Mouse (Mus musculus): Measurements from ENCODE around the gene Fezf1. TPM values are rescaled to one million over a fixed set of nuclear protein-coding genes. Genes with fewer than 3 reads are reported as not detected.

Fezf1 gene
- total and polyA plus RNA-seq, 2 experiments: not detected

DNA sequence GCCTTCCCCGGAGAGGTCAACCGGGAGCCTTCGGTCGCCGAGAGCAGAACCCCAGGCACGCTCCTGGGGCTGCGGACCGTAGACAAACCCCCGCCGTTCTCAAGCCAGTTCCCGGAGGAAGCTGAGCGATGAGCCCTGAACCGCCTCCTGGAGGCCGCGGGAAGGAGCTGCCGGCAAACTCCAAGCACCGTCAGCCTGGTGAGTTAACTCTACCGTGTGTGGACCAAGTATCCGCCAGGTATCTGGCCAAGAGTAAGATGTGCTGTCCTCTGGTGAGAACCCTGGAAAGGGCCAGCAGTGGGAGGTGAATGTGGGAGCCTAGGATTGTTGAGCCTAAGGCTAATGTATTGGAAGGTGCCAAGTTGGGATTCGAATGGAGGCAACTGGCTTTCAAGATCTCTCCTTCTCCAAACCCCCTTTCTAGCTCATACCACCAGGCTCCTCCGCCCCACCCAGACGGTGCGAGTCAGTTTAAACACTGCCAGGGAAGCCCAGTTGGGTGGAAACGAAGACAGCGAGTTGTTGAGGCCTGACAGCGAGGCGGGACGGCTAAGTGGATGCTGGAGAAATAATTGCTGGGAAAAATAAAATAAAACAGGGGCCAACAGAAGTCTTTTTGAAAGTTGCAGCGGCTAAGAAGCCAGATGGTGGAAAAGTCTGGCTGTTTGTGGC is 1.6 kb upstream of the Fezf1 start:
- no peaks in the 10 kb centered on the region for H3K79me2 ChIP-seq (ENCODE audit: control insufficient read depth, insufficient read depth, low read length)
- no peak for DNase-seq (ENCODE audit: extremely low read depth, low read depth, low spot score)
- 3% methylated on average over 29 of the region's 29 CpGs for WGBS
- no peaks in the 10 kb centered on the region for H3K36me3 ChIP-seq (ENCODE audit: control insufficient read depth, insufficient read depth, low read length)
- H3K9ac ChIP-seq (ENCODE audit: low read depth, low read length): no peak overlapping the region
- no peak overlapping the region for H3K4me3 ChIP-seq (ENCODE audit: insufficient read depth, low read depth, low read length)
- H3K27ac ChIP-seq (replicated peaks; ENCODE audit: insufficient read depth, low read depth, low read length): no peak overlapping the region
- H3K27me3 ChIP-seq (ENCODE audit: control insufficient read depth, insufficient read depth, low read length): peaks cover 43% of the 10 kb centered on the region
- H3K4me1 ChIP-seq (ENCODE audit: control insufficient read depth, insufficient read depth, low read length): no peaks in the 10 kb centered on the region; the same call in 1 of the 2 replicates
- TF ChIP-seq POLR2A (IDR thresholded peaks at IDR 0.05; ENCODE audit: extremely low read depth, insufficient read depth, low read length) (no peak), CTCF (IDR thresholded peaks at IDR 0.05; ENCODE audit: low read depth, low read length) (no peak)

DNA sequence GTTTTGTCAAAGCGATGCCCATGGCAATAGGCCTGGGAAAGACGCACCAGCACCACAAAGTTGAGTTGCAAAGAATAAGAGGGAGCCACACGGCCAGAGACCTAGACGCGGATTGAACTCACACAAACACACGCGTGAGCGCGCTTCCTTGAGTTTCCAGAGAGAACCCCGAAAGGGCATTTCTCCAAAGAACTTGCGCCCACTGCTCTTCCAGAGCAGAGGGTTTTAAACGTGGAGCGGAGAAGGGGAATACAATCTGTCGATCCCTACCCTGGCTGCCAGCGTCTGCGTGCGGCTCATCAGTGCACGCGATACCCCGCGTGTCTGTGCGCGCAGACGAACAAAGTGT is 865 bp upstream of the Fezf1 start:
- no peaks in the 10 kb centered on the region; the same call in 1 of the 2 replicates for H3K4me1 ChIP-seq (ENCODE audit: control insufficient read depth, insufficient read depth, low read length)
- WGBS: 4% methylated on average over 24 of the region's 24 CpGs
- H3K27me3 ChIP-seq (ENCODE audit: control insufficient read depth, insufficient read depth, low read length): peaks cover 42% of the 10 kb centered on the region
- H3K79me2 ChIP-seq (ENCODE audit: control insufficient read depth, insufficient read depth, low read length): no peaks in the 10 kb centered on the region
- TF ChIP-seq POLR2A (IDR thresholded peaks at IDR 0.05; ENCODE audit: extremely low read depth, insufficient read depth, low read length) (no peak), CTCF (IDR thresholded peaks at IDR 0.05; ENCODE audit: low read depth, low read length) (no peak)
- DNase-seq (ENCODE audit: extremely low read depth, low read depth, low spot score): no peak
- no peak overlapping the region for H3K27ac ChIP-seq (replicated peaks; ENCODE audit: insufficient read depth, low read depth, low read length)
- H3K36me3 ChIP-seq (ENCODE audit: control insufficient read depth, insufficient read depth, low read length): no peaks in the 10 kb centered on the region
- H3K9ac ChIP-seq (ENCODE audit: low read depth, low read length): no peak overlapping the region
- no peak overlapping the region for H3K4me3 ChIP-seq (ENCODE audit: insufficient read depth, low read depth, low read length)

DNA sequence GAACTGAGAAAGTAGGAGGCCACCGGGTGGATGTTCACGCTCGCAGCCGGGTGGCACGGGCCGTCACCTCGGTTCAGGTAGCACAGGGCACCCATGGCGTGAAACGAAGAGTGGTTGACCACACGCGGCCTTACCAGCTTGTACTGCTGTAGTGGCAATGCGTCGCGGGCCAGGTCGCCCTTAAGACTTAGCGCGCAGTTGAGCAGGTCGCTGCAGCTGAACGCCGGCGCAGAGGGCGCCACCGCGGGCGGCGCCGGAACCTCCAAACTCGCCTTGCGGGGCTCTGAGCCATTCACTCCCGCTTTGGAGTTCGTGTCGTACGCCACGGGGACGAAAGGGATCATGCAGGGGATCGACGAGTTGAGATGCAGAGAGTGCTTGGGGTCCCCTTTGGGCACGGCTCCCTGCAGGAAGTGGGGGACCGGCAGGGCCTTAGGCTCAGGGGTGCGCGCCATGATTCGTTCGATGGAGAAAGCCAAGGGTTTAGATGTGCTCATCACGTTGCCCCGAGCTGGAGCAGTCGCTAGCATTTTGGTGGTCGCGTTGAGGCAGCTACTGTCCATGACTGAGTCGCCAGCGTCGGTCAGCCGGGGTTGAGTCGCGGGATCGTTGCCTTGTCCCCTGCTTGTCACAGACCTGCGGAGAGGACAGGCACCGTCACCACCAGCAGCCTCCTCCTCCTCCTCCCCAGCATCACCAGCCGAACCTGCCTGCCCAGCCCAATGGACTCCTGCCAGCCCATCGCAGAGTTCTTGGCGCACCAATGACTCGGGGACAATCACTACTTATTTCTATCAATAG is 450 bp downstream of the Fezf1 start:
- Histone ChIP-seq H3K79me2 (ENCODE audit: control insufficient read depth, insufficient read depth, low read length) (no peaks in the 10 kb centered on the region), H3K27me3 (ENCODE audit: control insufficient read depth, insufficient read depth, low read length) (peaks cover 39% of the 10 kb centered on the region), H3K9ac (ENCODE audit: low read depth, low read length) (no peak overlapping the region), H3K27ac (replicated peaks; ENCODE audit: insufficient read depth, low read depth, low read length) (no peak overlapping the region), H3K36me3 (ENCODE audit: control insufficient read depth, insufficient read depth, low read length) (no peaks in the 10 kb centered on the region), H3K4me3 (ENCODE audit: insufficient read depth, low read depth, low read length) (no peak overlapping the region), H3K4me1 (ENCODE audit: control insufficient read depth, insufficient read depth, low read length) (no peaks in the 10 kb centered on the region; the same call in 1 of the 2 replicates)
- DNase-seq (ENCODE audit: extremely low read depth, low read depth, low spot score): no peak
- 3% methylated on average over 61 of the region's 61 CpGs for WGBS
- TF ChIP-seq POLR2A (IDR thresholded peaks at IDR 0.05; ENCODE audit: extremely low read depth, insufficient read depth, low read length) (no peak), CTCF (IDR thresholded peaks at IDR 0.05; ENCODE audit: low read depth, low read length) (no peak)

DNA sequence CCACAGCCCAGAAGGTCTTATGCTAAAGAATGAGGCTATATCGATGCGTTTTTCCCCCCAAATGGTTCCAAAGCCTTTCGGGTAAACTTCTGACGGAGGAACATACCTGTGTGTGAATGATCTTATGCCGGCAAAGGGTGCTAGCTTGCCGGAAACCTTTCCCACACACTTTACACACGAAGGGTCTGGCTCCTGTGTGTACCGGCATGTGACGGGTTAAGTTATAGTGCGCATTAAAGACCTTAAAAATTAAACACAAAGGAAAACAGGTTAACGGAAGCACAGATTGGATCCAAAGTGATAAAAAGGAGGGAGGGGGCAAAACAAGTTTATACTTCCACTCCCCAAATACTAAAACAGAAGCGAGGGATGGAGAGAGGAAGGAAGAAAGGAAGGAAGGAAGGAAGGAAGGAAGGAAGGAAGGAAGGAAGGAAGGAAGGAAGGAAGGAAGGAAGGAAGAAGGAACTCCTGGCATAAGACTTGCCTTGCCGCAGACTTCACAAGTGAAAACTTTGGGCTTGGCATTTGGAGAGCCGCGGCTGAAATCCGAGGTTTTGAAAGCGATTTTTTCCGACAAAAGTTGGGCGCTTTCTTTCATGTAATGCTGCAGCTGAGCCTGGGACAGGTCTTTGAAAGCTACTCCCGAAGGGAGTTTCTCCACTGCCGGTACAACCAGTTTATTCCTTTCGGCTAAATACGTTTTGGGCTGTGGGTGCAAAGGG is 1.2 kb downstream of the Fezf1 start:
- Histone ChIP-seq H3K36me3 (ENCODE audit: control insufficient read depth, insufficient read depth, low read length) (no peaks in the 10 kb centered on the region), H3K79me2 (ENCODE audit: control insufficient read depth, insufficient read depth, low read length) (no peaks in the 10 kb centered on the region), H3K4me1 (ENCODE audit: control insufficient read depth, insufficient read depth, low read length) (no peaks in the 10 kb centered on the region; the same call in 1 of the 2 replicates), H3K27ac (replicated peaks; ENCODE audit: insufficient read depth, low read depth, low read length) (no peak overlapping the region), H3K9ac (ENCODE audit: low read depth, low read length) (no peak overlapping the region), H3K4me3 (ENCODE audit: insufficient read depth, low read depth, low read length) (no peak overlapping the region), H3K27me3 (ENCODE audit: control insufficient read depth, insufficient read depth, low read length) (peaks cover 39% of the 10 kb centered on the region)
- no peak for DNase-seq (ENCODE audit: extremely low read depth, low read depth, low spot score)
- TF ChIP-seq CTCF (IDR thresholded peaks at IDR 0.05; ENCODE audit: low read depth, low read length): no peak
- TF ChIP-seq POLR2A (IDR thresholded peaks at IDR 0.05; ENCODE audit: extremely low read depth, insufficient read depth, low read length): no peak
- WGBS: 4% methylated on average over 23 of the region's 23 CpGs

DNA sequence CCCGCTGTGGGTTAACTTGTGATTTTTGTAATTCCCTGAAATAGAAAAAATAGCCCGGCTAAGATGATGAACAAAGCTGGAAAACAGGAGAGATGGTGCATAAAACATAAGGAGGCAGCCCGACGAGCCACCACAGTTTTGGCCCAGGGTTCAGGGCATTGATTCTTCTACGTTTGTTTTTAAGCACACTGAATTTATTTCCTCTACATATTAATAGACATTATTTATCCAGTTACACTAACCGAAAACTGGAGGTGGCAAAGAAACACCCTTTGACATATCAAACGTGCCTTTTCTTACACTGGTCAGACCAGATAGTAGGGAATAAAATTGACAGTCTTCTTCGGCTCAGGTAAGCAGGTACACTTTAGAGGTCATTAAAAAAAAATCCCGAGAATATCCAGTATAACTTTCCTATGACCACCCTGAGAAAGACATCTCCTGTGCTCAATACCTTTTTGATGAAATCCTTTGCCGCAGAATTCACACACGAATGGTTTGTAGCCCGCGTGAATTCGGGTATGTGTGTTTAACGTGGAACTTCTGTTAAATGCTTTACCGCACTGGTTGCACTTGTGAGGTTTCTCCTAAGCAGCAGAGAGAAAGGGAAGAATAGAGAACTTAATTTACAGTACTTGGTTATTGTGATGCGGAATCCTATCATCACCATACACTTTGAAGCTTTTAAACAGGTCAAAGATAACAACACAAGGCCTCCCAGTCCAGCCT is 1.9 kb downstream of the Fezf1 start:
- H3K27me3 ChIP-seq (ENCODE audit: control insufficient read depth, insufficient read depth, low read length): peaks cover 39% of the 10 kb centered on the region
- no peak overlapping the region for H3K9ac ChIP-seq (ENCODE audit: low read depth, low read length)
- H3K79me2 ChIP-seq (ENCODE audit: control insufficient read depth, insufficient read depth, low read length): no peaks in the 10 kb centered on the region
- TF ChIP-seq POLR2A (IDR thresholded peaks at IDR 0.05; ENCODE audit: extremely low read depth, insufficient read depth, low read length) (no peak), CTCF (IDR thresholded peaks at IDR 0.05; ENCODE audit: low read depth, low read length) (no peak)
- no peaks in the 10 kb centered on the region; the same call in 1 of the 2 replicates for H3K4me1 ChIP-seq (ENCODE audit: control insufficient read depth, insufficient read depth, low read length)
- 7% methylated on average over 17 of the region's 17 CpGs for WGBS
- no peak overlapping the region for H3K4me3 ChIP-seq (ENCODE audit: insufficient read depth, low read depth, low read length)
- DNase-seq (ENCODE audit: extremely low read depth, low read depth, low spot score): no peak
- H3K36me3 ChIP-seq (ENCODE audit: control insufficient read depth, insufficient read depth, low read length): no peaks in the 10 kb centered on the region
- H3K27ac ChIP-seq (replicated peaks; ENCODE audit: insufficient read depth, low read depth, low read length): no peak overlapping the region

All from liver, adult 2 months (tissue).